Mouse (Mus musculus): Measurements from ENCODE around the gene Knstrn.

Knstrn gene

GRCm38 (mm10) chr2:118813981-118814836, at the start of gene Knstrn:
Knstrn (plus strand) TSS chr2:118814003.
- DNase-seq (ENCODE audit: inconsistent age in 2 of 2, low spot score in 1 of 2) = peak; percentile 89 to 95

GRCm38 (mm10) chr2:118764094-118764831, 49.5 kb upstream of the Knstrn start:
- DNase-seq (ENCODE audit: inconsistent age in 2 of 2, low spot score in 1 of 2) = peak; percentile 47 to 85

GRCm38 (mm10) chr2:118764875-118765274, 48.9 kb upstream of the Knstrn start:
- DNase-seq (ENCODE audit: inconsistent age in 2 of 2, low spot score in 1 of 2) = no peak

GRCm38 (mm10) chr2:118766041-118767033, 47.5 kb upstream of the Knstrn start:
- peak in 1 of 2 experiments; percentile 57 for DNase-seq (ENCODE audit: inconsistent age in 2 of 2, low spot score in 1 of 2)

GRCm38 (mm10) chr2:118772158-118772874, 41.5 kb upstream of the Knstrn start, which contains the start of gene Phgr1:
Phgr1 (plus strand) TSS chr2:118772769.
- DNase-seq (ENCODE audit: inconsistent age in 2 of 2, low spot score in 1 of 2) = no peak

- no peak for DNase-seq (ENCODE audit: inconsistent age in 2 of 2, low spot score in 1 of 2)
Measured at GRCm38 (mm10) chr2:118774536-118774935, 39.3 kb upstream of the Knstrn start.

- DNase-seq (ENCODE audit: inconsistent age in 2 of 2, low spot score in 1 of 2) = no peak
Measured at GRCm38 (mm10) chr2:118775396-118775795, 38.4 kb upstream of the Knstrn start.

GRCm38 (mm10) chr2:118775846-118776245, 38.0 kb upstream of the Knstrn start:
- no peak for DNase-seq (ENCODE audit: inconsistent age in 2 of 2, low spot score in 1 of 2)

- no peak for DNase-seq (ENCODE audit: inconsistent age in 2 of 2, low spot score in 1 of 2)
Measured at GRCm38 (mm10) chr2:118776295-118776694, 37.5 kb upstream of the Knstrn start.

- no peak for DNase-seq (ENCODE audit: inconsistent age in 2 of 2, low spot score in 1 of 2)
Measured at GRCm38 (mm10) chr2:118778418-118778817, 35.4 kb upstream of the Knstrn start.

GRCm38 (mm10) chr2:118779065-118779464, 34.7 kb upstream of the Knstrn start:
- DNase-seq (ENCODE audit: inconsistent age in 2 of 2, low spot score in 1 of 2) = no peak

GRCm38 (mm10) chr2:118779504-118780480, 34.0 kb upstream of the Knstrn start, which contains the start of gene Disp2:
Disp2 (plus strand) TSS chr2:118779719.
- peak; percentile 95 to 97 for DNase-seq (ENCODE audit: inconsistent age in 2 of 2, low spot score in 1 of 2)

GRCm38 (mm10) chr2:118781115-118781514, 32.7 kb upstream of the Knstrn start:
- DNase-seq (ENCODE audit: inconsistent age in 2 of 2, low spot score in 1 of 2) = no peak

- DNase-seq (ENCODE audit: inconsistent age in 2 of 2, low spot score in 1 of 2) = no peak
Measured at GRCm38 (mm10) chr2:118782303-118782702, 31.5 kb upstream of the Knstrn start.

- peak in 1 of 2 experiments; percentile 47 for DNase-seq (ENCODE audit: inconsistent age in 2 of 2, low spot score in 1 of 2)
Measured at GRCm38 (mm10) chr2:118783093-118783492, 30.7 kb upstream of the Knstrn start.

- no peak for DNase-seq (ENCODE audit: inconsistent age in 2 of 2, low spot score in 1 of 2)
Measured at GRCm38 (mm10) chr2:118783663-118784062, 30.1 kb upstream of the Knstrn start.

- no peak for DNase-seq (ENCODE audit: inconsistent age in 2 of 2, low spot score in 1 of 2)
Measured at GRCm38 (mm10) chr2:118786525-118786924, 27.3 kb upstream of the Knstrn start.

- peak in 1 of 2 experiments; percentile 69 for DNase-seq (ENCODE audit: inconsistent age in 2 of 2, low spot score in 1 of 2)
Measured at GRCm38 (mm10) chr2:118789501-118789900, 24.3 kb upstream of the Knstrn start.

GRCm38 (mm10) chr2:118790221-118790550, 23.6 kb upstream of the Knstrn start:
- no peak for DNase-seq (ENCODE audit: inconsistent age in 2 of 2, low spot score in 1 of 2)

All from adrenal gland, adult (tissue).